Mouse (Mus musculus): Measurements from ENCODE around the gene Senp5.

DNA sequence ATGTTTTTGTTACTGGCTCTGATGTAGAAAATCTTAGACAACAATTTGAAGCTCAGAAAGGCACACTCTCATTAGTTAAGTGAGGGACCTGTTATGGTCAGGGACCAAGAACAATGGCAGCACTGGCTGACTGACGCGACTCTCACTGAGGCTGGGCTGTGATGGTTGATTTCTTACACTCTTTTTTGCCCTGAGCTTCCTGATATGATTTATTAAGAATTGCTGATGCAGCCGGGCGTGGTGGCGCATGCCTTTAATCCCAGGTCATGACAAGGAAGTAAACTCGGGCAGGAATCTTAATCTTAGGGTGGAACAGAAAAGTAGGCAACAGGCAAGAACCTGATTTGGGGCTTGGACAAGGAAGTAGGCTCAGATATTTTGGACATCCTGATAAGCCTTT lies 77.0 kb downstream of the Senp5 start:
- TF ChIP-seq CTCF (IDR thresholded peaks at IDR 0.05; ENCODE audit: low read depth, low read length) (no peak), POLR2A (IDR thresholded peaks at IDR 0.05; ENCODE audit: borderline replicate concordance, low read depth, low read length) (no peak)
